Comparison of ENCODE assay signal across 6 mouse cellular contexts in genomic region chr15:12650236-12650635, GRCm38 (mm10).
"Had no signal": no experiment of that assay in that cellular context is flagged by ENCODE, and none has a peak within 500 bp of the region (broad histone marks: within the 10 kb centered on the region; RNA-seq: fewer than 3 reads in every experiment).

No protein-coding gene starts in this region.

- DNase-seq: left cerebral cortex, postnatal 4 days; lung, adult 2 months; right cerebral cortex, postnatal 4 days; spleen, adult 18-20 months; thymus, adult 18-20 months; thymus, postnatal 14 days had no signal
